Mouse (Mus musculus) liver, adult 2 months (tissue): Measurements from ENCODE around the gene Galntl6. TPM values are rescaled to one million over a fixed set of nuclear protein-coding genes. Genes with fewer than 3 reads are reported as not detected.

Experiments used
- DNase-seq: peaks from one replicate; pipeline ENCODE4 v3.0.0-alpha.2; 2011; ENCODE audit warnings: low read depth, low spot score; ENCODE audit errors: extremely low read depth
- H3K27ac ChIP-seq: fragments of 200-500 bp; replicated peaks from 2 replicates; pipeline ENCODE4 v1.5.1; 2012; ENCODE audit warnings: low read depth, mild to moderate bottlenecking, control low read depth, inconsistent platforms, low read length; ENCODE audit not compliant: insufficient read depth
- H3K27me3 ChIP-seq: fragments of 200-500 bp; 2 replicates; pipeline ENCODE4 v1.6.1; 2012; ENCODE audit warnings: mild to moderate bottlenecking, moderate library complexity, low read length, inconsistent platforms; ENCODE audit not compliant: control insufficient read depth, insufficient read depth
- H3K36me3 ChIP-seq: fragments of 200-500 bp; 2 replicates; pipeline ENCODE4 v1.6.1; 2012; ENCODE audit warnings: low read length, inconsistent platforms; ENCODE audit not compliant: control insufficient read depth, insufficient read depth
- H3K4me1 ChIP-seq: fragments of 200-500 bp; 2 replicates; pipeline ENCODE4 v1.6.1; 2011; ENCODE audit warnings: low read length; ENCODE audit not compliant: control insufficient read depth, insufficient read depth
- H3K4me3 ChIP-seq: fragments of 200-500 bp; 2 replicates; pipeline ENCODE4 v1.5.1; 2011; ENCODE audit warnings: low read depth, mild to moderate bottlenecking, control low read depth, low read length, moderate library complexity; ENCODE audit not compliant: insufficient read depth
- H3K79me2 ChIP-seq: fragments of 200-500 bp; 2 replicates; pipeline ENCODE4 v1.6.1; 2012; ENCODE audit warnings: inconsistent platforms, mild to moderate bottlenecking, low read length, moderate library complexity; ENCODE audit not compliant: control insufficient read depth, insufficient read depth
- H3K9ac ChIP-seq: fragments of 200-500 bp; 2 replicates; pipeline ENCODE4 v1.6.1; 2012; ENCODE audit warnings: low read depth, mild to moderate bottlenecking, control low read depth, inconsistent platforms, low read length
- CTCF ChIP-seq: fragments of 200-500 bp; IDR thresholded peaks from 2 replicates; pipeline ENCODE4 v1.5.1; 2011; ENCODE audit warnings: low read depth, low read length, control low read depth
- POLR2A ChIP-seq: fragments of 200-500 bp; IDR thresholded peaks from 2 replicates; pipeline ENCODE4 v1.6.1; 2011; ENCODE audit warnings: low read length, control low read depth; ENCODE audit not compliant: insufficient read depth; ENCODE audit errors: extremely low read depth
- WGBS: fragments of 180-500 bp; shearing (Covaris S2); methylation state at CpG from one replicate; pipeline ENCODE4 v1.1.7; 2018; 5-methylcytosine and 5-hydroxymethylcytosine counted together
- polyA plus RNA-seq: library from polyadenylated mRNA; depleted of rRNA; stranded (reverse); fragments of >200 nt; gene quantifications from 2 replicates; pipeline ENCODE4 v1.2.3, GENCODE M21; 2012
- total RNA-seq: library from RNA; depleted of rRNA; stranded (reverse); fragments of >200 nt; gene quantifications from 2 replicates; pipeline ENCODE4 v1.2.3, GENCODE M21; 2014

The Galntl6 gene
- total and polyA plus RNA-seq, 2 experiments: not detected

DNA sequence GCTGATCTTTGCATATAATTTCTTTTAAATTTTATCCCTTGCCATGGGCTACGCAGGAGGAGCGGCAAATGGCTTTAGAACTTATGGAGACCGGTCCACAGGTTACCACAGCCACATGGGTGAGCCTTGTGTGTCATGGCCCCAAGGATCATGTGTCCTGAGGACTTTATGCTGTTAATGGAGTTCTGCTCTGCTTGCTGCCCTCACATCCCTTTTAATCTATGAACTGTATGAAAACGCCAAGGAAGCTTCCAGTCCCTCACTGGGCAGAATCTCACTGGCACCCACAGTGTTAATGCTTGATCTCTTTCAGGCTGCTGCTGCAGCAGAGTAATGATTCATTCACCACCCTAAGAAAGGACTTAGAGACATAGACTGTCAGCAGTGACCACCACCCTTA is 935.1 kb downstream of the Galntl6 start:
- H3K27ac ChIP-seq: no peak overlapping the region
- H3K36me3 ChIP-seq: no peaks in the 10 kb centered on the region
- 85% methylated on average over 4 of the region's 4 CpGs for WGBS
- no peak for DNase-seq
- no peaks in the 10 kb centered on the region for H3K4me1 ChIP-seq
- no peak for TF ChIP-seq CTCF
- no peak for TF ChIP-seq POLR2A
- no peaks in the 10 kb centered on the region for H3K27me3 ChIP-seq
- H3K4me3 ChIP-seq: no peak overlapping the region
- no peaks in the 10 kb centered on the region for H3K79me2 ChIP-seq
- no peak overlapping the region for H3K9ac ChIP-seq

DNA sequence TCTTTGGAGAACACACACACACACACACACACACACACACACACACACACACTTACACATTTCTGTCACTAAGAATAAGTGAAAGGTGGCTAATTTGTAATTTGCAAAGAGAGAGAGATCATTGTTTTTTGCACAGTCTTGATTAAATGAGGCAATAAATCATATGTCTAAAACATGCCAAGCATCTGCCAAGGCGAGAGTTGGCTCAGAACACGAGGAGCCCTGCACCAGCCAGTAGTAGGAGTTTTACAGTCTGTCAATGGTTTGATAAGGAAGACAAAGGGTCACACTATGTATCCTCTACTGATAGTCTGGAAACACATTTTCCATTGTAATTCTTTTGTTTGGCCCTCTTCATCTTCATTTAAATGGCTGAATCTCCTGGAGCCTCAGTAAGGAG is 938.3 kb downstream of the Galntl6 start:
- 55% methylated on average over 2 of the region's 2 CpGs for WGBS
- no peaks in the 10 kb centered on the region for H3K27me3 ChIP-seq

DNA sequence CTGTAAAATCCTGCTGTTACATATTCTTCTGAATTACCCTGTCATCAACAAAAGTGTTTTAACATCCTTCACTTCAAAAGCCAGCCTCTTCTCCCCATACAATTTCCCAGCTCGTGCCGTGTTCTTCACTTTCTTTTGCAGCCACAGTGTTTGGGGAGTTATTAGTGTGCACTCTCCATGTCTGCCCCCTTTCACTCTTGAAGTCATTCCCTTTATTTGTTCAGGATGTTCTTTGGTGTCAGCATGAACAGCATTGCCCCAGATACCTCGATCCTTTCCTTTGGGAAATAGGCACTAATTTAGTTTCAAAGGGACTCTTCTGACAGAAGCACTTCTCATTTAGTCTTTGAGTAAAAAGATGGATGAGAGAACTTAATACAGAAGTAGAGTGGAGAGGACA is 939.6 kb downstream of the Galntl6 start:
- Histone ChIP-seq H3K4me3 (no peak overlapping the region), H3K79me2 (no peaks in the 10 kb centered on the region), H3K4me1 (no peaks in the 10 kb centered on the region), H3K36me3 (no peaks in the 10 kb centered on the region), H3K9ac (no peak overlapping the region), H3K27ac (no peak overlapping the region), H3K27me3 (no peaks in the 10 kb centered on the region)
- no peak for TF ChIP-seq CTCF
- no peak for TF ChIP-seq POLR2A
- no peak for DNase-seq
- 72% methylated on average over 3 of the region's 3 CpGs for WGBS

More for the DNA sequence above, 938.3 kb downstream of the Galntl6 start:
- H3K4me1 ChIP-seq: no peaks in the 10 kb centered on the region
- DNase-seq: no peak
- TF ChIP-seq POLR2A (no peak), CTCF (no peak)
- no peaks in the 10 kb centered on the region for H3K36me3 ChIP-seq
- no peaks in the 10 kb centered on the region for H3K79me2 ChIP-seq
- no peak overlapping the region for H3K27ac ChIP-seq
- H3K9ac ChIP-seq: no peak overlapping the region
- no peak overlapping the region for H3K4me3 ChIP-seq

DNA sequence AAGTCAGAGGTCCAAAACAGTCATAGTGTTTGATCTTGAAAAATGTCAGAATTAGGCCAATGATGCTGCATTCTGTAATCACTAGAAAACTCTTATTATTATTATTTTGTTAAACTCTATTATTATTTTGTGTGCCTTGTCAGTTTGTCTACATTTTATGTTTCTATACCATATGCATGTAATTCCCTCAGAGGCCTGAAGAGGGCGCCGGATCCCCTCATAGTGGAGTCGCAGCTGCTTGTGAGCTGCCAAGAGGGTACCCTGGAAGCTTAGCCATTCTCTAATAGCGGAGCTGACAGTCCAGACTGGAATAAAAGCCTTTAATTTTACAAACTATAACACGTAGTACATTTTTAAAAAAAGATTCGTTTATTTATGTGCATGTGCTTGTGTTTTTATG is 945.8 kb downstream of the Galntl6 start:
- TF ChIP-seq POLR2A: no peak
- peak; percentile 13; the same call in 1 of the 2 replicates for TF ChIP-seq CTCF
- no peaks in the 10 kb centered on the region for H3K36me3 ChIP-seq
- H3K4me1 ChIP-seq: no peaks in the 10 kb centered on the region
- H3K27ac ChIP-seq: no peak overlapping the region
- H3K79me2 ChIP-seq: no peaks in the 10 kb centered on the region
- no peak for DNase-seq
- WGBS: 21% methylated on average over 6 of the region's 6 CpGs
- no peak overlapping the region for H3K4me3 ChIP-seq
- no peaks in the 10 kb centered on the region for H3K27me3 ChIP-seq
- no peak overlapping the region for H3K9ac ChIP-seq

DNA sequence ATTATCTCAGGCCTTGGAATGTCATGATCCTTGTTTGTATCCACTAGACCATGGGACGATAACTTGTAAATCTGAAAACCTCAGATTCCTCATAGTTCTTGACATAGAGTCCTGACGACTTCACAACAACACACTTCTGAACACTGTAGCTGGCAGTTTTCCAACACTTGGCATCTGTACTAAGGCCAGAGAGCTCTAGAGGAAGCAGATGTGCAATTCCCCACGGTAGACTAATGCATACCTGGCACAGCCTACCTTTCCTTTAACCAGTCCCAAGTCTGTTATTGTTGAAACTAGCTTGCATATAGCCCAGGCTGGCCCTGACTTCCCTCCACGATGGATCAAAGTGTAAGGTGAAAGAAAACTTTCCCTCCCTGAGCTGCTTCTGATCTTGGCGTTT is 946.9 kb downstream of the Galntl6 start:
- Histone ChIP-seq H3K36me3 (no peaks in the 10 kb centered on the region), H3K4me3 (no peak overlapping the region), H3K27me3 (no peaks in the 10 kb centered on the region), H3K9ac (no peak overlapping the region), H3K27ac (no peak overlapping the region), H3K79me2 (no peaks in the 10 kb centered on the region), H3K4me1 (no peaks in the 10 kb centered on the region)
- WGBS: 59% methylated on average over 5 of the region's 5 CpGs
- TF ChIP-seq POLR2A (no peak), CTCF (no peak)
- no peak for DNase-seq

DNA sequence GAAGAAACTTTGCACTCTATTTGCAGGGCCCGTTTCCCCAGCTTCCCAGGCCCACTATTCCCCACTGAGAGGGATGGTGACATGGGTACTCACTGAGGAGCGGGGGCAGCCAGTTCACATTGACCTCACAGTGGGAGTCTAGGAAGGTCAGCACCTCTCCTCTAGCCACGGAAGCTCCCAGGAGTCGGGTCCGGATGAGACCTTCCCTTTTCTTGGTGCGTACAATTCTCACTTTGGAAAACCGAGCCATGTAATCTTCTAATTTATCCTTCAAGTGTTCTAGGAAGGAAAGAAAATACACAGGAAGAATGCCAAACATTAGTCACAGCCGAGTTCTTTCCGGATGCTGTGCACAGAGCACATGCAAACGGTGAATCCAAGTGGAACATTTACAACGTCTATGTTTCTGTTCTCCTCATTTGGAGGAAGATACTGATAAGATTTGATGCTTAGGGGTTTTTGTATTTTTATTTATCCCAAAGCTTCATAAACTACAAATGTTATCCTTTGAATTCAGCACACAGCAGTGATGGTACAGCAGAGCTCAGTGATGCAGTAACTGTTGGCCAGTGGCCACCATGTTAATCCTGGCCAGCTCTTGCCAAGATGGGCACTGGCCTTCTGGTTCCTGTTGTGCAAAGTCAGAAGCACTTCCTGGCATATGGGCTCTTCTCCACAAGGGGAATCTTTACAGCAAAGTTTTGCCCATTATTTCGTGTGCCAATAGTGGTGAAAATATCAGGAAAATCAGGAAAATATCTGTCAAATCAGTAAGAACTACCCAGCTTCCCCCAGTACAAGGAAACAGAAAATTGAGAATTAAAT is 949.9 kb downstream of the Galntl6 start:
- no peaks in the 10 kb centered on the region for H3K4me1 ChIP-seq
- TF ChIP-seq POLR2A (no peak), CTCF (no peak)
- no peak for DNase-seq
- no peaks in the 10 kb centered on the region for H3K27me3 ChIP-seq
- WGBS: 63% methylated on average over 12 of the region's 12 CpGs
- no peaks in the 10 kb centered on the region for H3K79me2 ChIP-seq
- no peak overlapping the region for H3K4me3 ChIP-seq
- H3K9ac ChIP-seq: no peak overlapping the region
- H3K36me3 ChIP-seq: no peaks in the 10 kb centered on the region
- no peak overlapping the region for H3K27ac ChIP-seq
